Mouse (Mus musculus) MEL (cell line): ENCODE results near the gene Zfp68. TPM values are rescaled to one million over a fixed set of nuclear protein-coding genes. Genes with fewer than 3 reads are reported as not detected.

Experiments used
- DNase-seq: peaks from one replicate; pipeline ENCODE4 v3.0.0; 2011; ENCODE audit warnings: low read depth, low spot score
- H3K27ac ChIP-seq: 2 replicates; pipeline ENCODE4 v1.5.1; 2012; ENCODE audit warnings: low read depth, mild to moderate bottlenecking, control low read depth, low read length, moderate library complexity; ENCODE audit not compliant: control insufficient read depth
- H3K27me3 ChIP-seq, 2 experiments: fragments of 150-350 bp in 1 of 2; sonication (generic) in 1 of 2; 2 replicates each; pipeline ENCODE4 v1.6.1; 2012; ENCODE audit warnings: low read length in 2 of 2, mild to moderate bottlenecking in 2 of 2, improper control_type of control experiment in 1 of 2, moderate library complexity in 1 of 2; ENCODE audit not compliant: insufficient read depth in 2 of 2, control insufficient read depth in 1 of 2
- H3K36me3 ChIP-seq, 2 experiments: 2 replicates each; pipeline ENCODE4 v1.6.1; 2012 to 2014; ENCODE audit warnings: low read length in 2 of 2, improper control_type of control experiment in 1 of 2, inconsistent platforms in 1 of 2, mild to moderate bottlenecking in 1 of 2; ENCODE audit not compliant: insufficient read depth in 2 of 2, control insufficient read depth in 1 of 2
- H3K4me1 ChIP-seq, 2 experiments: fragments of 150-350 bp in 1 of 2; sonication (generic) in 1 of 2; 2 replicates each; pipeline ENCODE4 v1.6.1; 2012; ENCODE audit warnings: low read length in 2 of 2, improper control_type of control experiment in 1 of 2, mild to moderate bottlenecking in 1 of 2; ENCODE audit not compliant: insufficient read depth in 2 of 2, control insufficient read depth in 1 of 2
- H3K4me3 ChIP-seq, 2 experiments: fragments of 150-350 bp in 1 of 2; sonication (generic) in 1 of 2; 2 replicates each; pipeline ENCODE4 v1.5.1; 2012; ENCODE audit warnings: low read depth in 2 of 2, low read length in 2 of 2, mild to moderate bottlenecking in 2 of 2, moderate library complexity in 2 of 2, control low read depth in 1 of 2, improper control_type of control experiment in 1 of 2; ENCODE audit not compliant: control insufficient read depth in 1 of 2, insufficient read depth in 1 of 2
- H3K79me2 ChIP-seq: 2 replicates; pipeline ENCODE4 v1.6.1; 2012; ENCODE audit warnings: mild to moderate bottlenecking, low read length, moderate library complexity; ENCODE audit not compliant: control insufficient read depth, poor library complexity, insufficient read depth
- H3K9ac ChIP-seq: 2 replicates; pipeline ENCODE4 v1.6.1; 2012; ENCODE audit warnings: low read depth, mild to moderate bottlenecking, control low read depth, low read length, moderate library complexity; ENCODE audit not compliant: control insufficient read depth, poor library complexity, severe bottlenecking
- H3K9me3 ChIP-seq: fragments of 150-350 bp; sonication (generic); replicated peaks from 2 replicates; pipeline ENCODE4 v1.6.1; 2012; ENCODE audit warnings: mild to moderate bottlenecking, low read length, improper control_type of control experiment, moderate library complexity; ENCODE audit not compliant: insufficient read depth
- CHD2 ChIP-seq: IDR thresholded peaks from 2 replicates; pipeline ENCODE4 v1.6.1; 2011; ENCODE audit warnings: low read length, improper control_type of control experiment
- CTCF ChIP-seq, 3 experiments: IDR thresholded peaks in 2 of 3; conservative IDR thresholded peaks in 1 of 3; 2 replicates each; pipeline ENCODE4 v1.5.1; 2011 to 2012; ENCODE audit warnings: low read length in 3 of 3, low read depth in 2 of 3, mild to moderate bottlenecking in 2 of 3, improper control_type of control experiment in 1 of 3, inconsistent platforms in 1 of 3, mixed read lengths in 1 of 3, moderate library complexity in 1 of 3; ENCODE audit not compliant: control insufficient read depth in 1 of 3, insufficient read depth in 1 of 3, poor library complexity in 1 of 3, severe bottlenecking in 1 of 3
- HCFC1 ChIP-seq: IDR thresholded peaks from 2 replicates; pipeline ENCODE4 v1.6.1; 2012; ENCODE audit warnings: low read depth, mild to moderate bottlenecking, inconsistent platforms, low read length, improper control_type of control experiment, moderate library complexity
- JUND ChIP-seq: IDR thresholded peaks from 2 replicates; pipeline ENCODE4 v1.6.1; 2011; ENCODE audit warnings: low read depth, mild to moderate bottlenecking, improper control_type of control experiment, low read length
- MAX ChIP-seq: IDR thresholded peaks from 2 replicates; pipeline ENCODE4 v1.6.1; 2011; ENCODE audit warnings: low read length, improper control_type of control experiment
- MEF2A ChIP-seq: IDR thresholded peaks from 2 replicates; pipeline ENCODE4 v1.6.1; 2014; ENCODE audit warnings: low read depth, mild to moderate bottlenecking, inconsistent platforms, low read length, improper control_type of control experiment; ENCODE audit not compliant: poor library complexity, insufficient replicate concordance, severe bottlenecking; ENCODE audit errors: extremely low read depth
- MYB ChIP-seq: IDR thresholded peaks from 2 replicates; pipeline ENCODE4 v1.6.1; 2011; ENCODE audit warnings: mild to moderate bottlenecking, low read depth, low read length, improper control_type of control experiment
- MYC ChIP-seq: IDR thresholded peaks from 2 replicates; pipeline ENCODE4 v1.6.1; 2011; ENCODE audit warnings: low read depth, mild to moderate bottlenecking, low read length, improper control_type of control experiment, moderate library complexity
- NELFE ChIP-seq: IDR thresholded peaks from 2 replicates; pipeline ENCODE4 v1.6.1; 2011; ENCODE audit warnings: low read depth, low read length, improper control_type of control experiment
- RAD21 ChIP-seq: IDR thresholded peaks from 2 replicates; pipeline ENCODE4 v1.6.1; 2011; ENCODE audit warnings: mild to moderate bottlenecking, low read depth, low read length, improper control_type of control experiment
- RCOR1 ChIP-seq: IDR thresholded peaks from 2 replicates; pipeline ENCODE4 v1.6.1; 2012; ENCODE audit warnings: low read depth, mild to moderate bottlenecking, inconsistent platforms, low read length, improper control_type of control experiment
- SIN3A ChIP-seq: IDR thresholded peaks from 2 replicates; pipeline ENCODE4 v1.6.1; 2012; ENCODE audit warnings: low read length, improper control_type of control experiment, inconsistent platforms
- SMC3 ChIP-seq: IDR thresholded peaks from 2 replicates; pipeline ENCODE4 v1.6.1; 2011; ENCODE audit warnings: low read depth, low read length, improper control_type of control experiment
- USF2 ChIP-seq, 2 experiments: IDR thresholded peaks; 2 replicates each; pipeline ENCODE4 v1.6.1; 2011 to 2012; ENCODE audit warnings: improper control_type of control experiment in 2 of 2, low read length in 2 of 2, borderline replicate concordance in 1 of 2, inconsistent platforms in 1 of 2, low read depth in 1 of 2, mild to moderate bottlenecking in 1 of 2; ENCODE audit not compliant: insufficient read depth in 1 of 2
- ZC3H11A ChIP-seq: IDR thresholded peaks from 2 replicates; pipeline ENCODE4 v1.6.1; 2012; ENCODE audit warnings: low read depth, mild to moderate bottlenecking, inconsistent platforms, low read length, improper control_type of control experiment
- ZKSCAN1 ChIP-seq: IDR thresholded peaks from 2 replicates; pipeline ENCODE4 v1.6.1; 2012; ENCODE audit warnings: low read depth, mild to moderate bottlenecking, inconsistent platforms, low read length, improper control_type of control experiment, moderate library complexity
- polyA plus RNA-seq, 2 experiments: library from polyadenylated mRNA; stranded (reverse) in 1 of 2; unstranded in 1 of 2; fragments of >175 nt in 1 of 2; fragments of >200 nt in 1 of 2; gene quantifications; 2 replicates each; pipeline versions ENCODE4 v1.2.1 to v1.2.4; 2012; ENCODE audit warnings: low replicate concordance in 2 of 2, low read depth in 1 of 2; ENCODE audit not compliant: insufficient read length in 2 of 2, insufficient read depth in 1 of 2, missing spikeins in 1 of 2
- total RNA-seq: library from RNA; depleted of rRNA; stranded (reverse); fragments of 300-350 nt; gene quantifications from 2 replicates; pipeline ENCODE4 v1.2.3, GENCODE M21; 2012

The Zfp68 gene
- total and polyA plus RNA-seq, 3 experiments, result 15.8 to 18.1 TPM; not detected in 1

- no peak for TF ChIP-seq MEF2A
- TF ChIP-seq JUND, result no peak
- TF ChIP-seq HCFC1, result peak; percentile 75
- peak; percentile 78 for TF ChIP-seq NELFE
- peak; percentile 75 for TF ChIP-seq CHD2
- TF ChIP-seq MAX, result peak; percentile 31; the same call in 1 of the 2 replicates
Observed at GRCm38 (mm10) chr5:138619211-138620128, at the start of gene Zfp68 (continued).

GRCm38 (mm10) chr5:138658922-138659321, 39.4 kb upstream of the Zfp68 start:
- no peaks in the 10 kb centered on the region for H3K4me1 ChIP-seq
- H3K9me3 ChIP-seq, result no peaks in the 10 kb centered on the region
- no peak overlapping the region for H3K9ac ChIP-seq
- no peak for TF ChIP-seq MYB
- TF ChIP-seq SMC3, result peak; percentile 66
- no peak for TF ChIP-seq SIN3A
- peak; percentile 37 to 71 (median 67) for TF ChIP-seq CTCF (IDR thresholded peaks at IDR 0.05 in 2 of 3, conservative IDR thresholded peaks at IDR 0.05 in 1 of 3; ENCODE audit: control insufficient read depth in 1 of 3, insufficient read depth in 1 of 3, low read depth in 2 of 3, low read length in 3 of 3, poor library complexity in 1 of 3, severe bottlenecking in 1 of 3)
- TF ChIP-seq RAD21, result peak; percentile 73
- TF ChIP-seq ZC3H11A, result peak; percentile 60
- H3K27me3 ChIP-seq, result no peaks in the 10 kb centered on the region
- H3K36me3 ChIP-seq, result no peaks in the 10 kb centered on the region
- no peak overlapping the region for H3K4me3 ChIP-seq
- no peak overlapping the region for H3K27ac ChIP-seq
- DNase-seq, result peak; percentile 72
- no peaks in the 10 kb centered on the region for H3K79me2 ChIP-seq

GRCm38 (mm10) chr5:138657854-138658253, 38.3 kb upstream of the Zfp68 start:
- H3K9me3 ChIP-seq, result no peaks in the 10 kb centered on the region
- H3K27ac ChIP-seq, result no peak overlapping the region
- no peak for TF ChIP-seq RCOR1
- TF ChIP-seq ZKSCAN1, result no peak
- no peak for TF ChIP-seq USF2 (IDR thresholded peaks at IDR 0.05; ENCODE audit: borderline replicate concordance in 1 of 2, insufficient read depth in 1 of 2, low read depth in 1 of 2, low read length in 2 of 2)
- TF ChIP-seq MYC, result no peak
- TF ChIP-seq SMC3, result peak; percentile 30; the same call in 1 of the 2 replicates
- peak; percentile 36 to 47 (median 37); a peak in 5 of 6 replicates for TF ChIP-seq CTCF (IDR thresholded peaks at IDR 0.05 in 2 of 3, conservative IDR thresholded peaks at IDR 0.05 in 1 of 3; ENCODE audit: control insufficient read depth in 1 of 3, insufficient read depth in 1 of 3, low read depth in 2 of 3, low read length in 3 of 3, poor library complexity in 1 of 3, severe bottlenecking in 1 of 3)
- no peaks in the 10 kb centered on the region for H3K79me2 ChIP-seq
- no peaks in the 10 kb centered on the region for H3K4me1 ChIP-seq
- no peaks in the 10 kb centered on the region for H3K36me3 ChIP-seq
- DNase-seq, result peak; percentile 67
- H3K4me3 ChIP-seq, result no peak overlapping the region
- H3K27me3 ChIP-seq, result no peaks in the 10 kb centered on the region
- H3K9ac ChIP-seq, result no peak overlapping the region
